Mouse (Mus musculus): ENCODE measurements at regions not wholly inside any gene's neighbourhood (a gene's known extent, or its start where the extent isn't known, plus 50 kb on each side); places are given as distances from the start of the nearest gene placed in this dataset.

- no peak for DNase-seq
Observed at GRCm38 (mm10) chr6:104916787-104917186, 424.2 kb downstream of the Cntn6 start.

GRCm38 (mm10) chr6:104922577-104922976 is 430.0 kb downstream of the Cntn6 start:
- DNase-seq, result no peak

- DNase-seq, result no peak
Observed at GRCm38 (mm10) chr6:104926088-104926487, 433.5 kb downstream of the Cntn6 start.

- DNase-seq, result no peak
Observed at GRCm38 (mm10) chr6:104930284-104930683, 437.7 kb downstream of the Cntn6 start.

- no peak for DNase-seq
Observed at GRCm38 (mm10) chr6:104932153-104932552, 439.6 kb downstream of the Cntn6 start.

GRCm38 (mm10) chr6:104939134-104939533 is 446.5 kb downstream of the Cntn6 start:
- DNase-seq, result no peak

- DNase-seq, result no peak
Observed at GRCm38 (mm10) chr6:104974517-104974916, 481.9 kb downstream of the Cntn6 start.

GRCm38 (mm10) chr6:104984144-104984543 is 491.6 kb downstream of the Cntn6 start:
- DNase-seq, result no peak

GRCm38 (mm10) chr6:104989863-104990262 is 497.3 kb downstream of the Cntn6 start:
- no peak for DNase-seq

GRCm38 (mm10) chr6:104990366-104990765 is 497.8 kb downstream of the Cntn6 start:
- DNase-seq, result no peak

GRCm38 (mm10) chr6:104999601-105000000 is 507.0 kb downstream of the Cntn6 start:
- no peak for DNase-seq

- no peak for DNase-seq
Observed at GRCm38 (mm10) chr6:105020672-105021071, 528.1 kb downstream of the Cntn6 start.

- DNase-seq, result no peak
Observed at GRCm38 (mm10) chr6:105021174-105021573, 528.6 kb downstream of the Cntn6 start.

GRCm38 (mm10) chr6:105066146-105066545 is 573.6 kb downstream of the Cntn6 start:
- DNase-seq, result no peak

GRCm38 (mm10) chr6:105090882-105091281 is 586.6 kb upstream of the Cntn4 start:
- peak; percentile 45 to 53 for DNase-seq
